Mouse (Mus musculus) embryonic facial prominence, embryonic 13.5 days (tissue): ENCODE data around the gene Grk5. TPM values are rescaled to one million over a fixed set of nuclear protein-coding genes. Genes with fewer than 3 reads are reported as not detected.

Source experiments
- ATAC-seq: fragments of 200-750 bp; cut with Nextera tagmentation; 2 replicates; pipeline ENCODE4 v1.8.0; 2017; ENCODE audit warnings: low read depth; ENCODE audit not compliant: insufficient number of reproducible peaks, insufficient read depth, low FRiP score, low TSS enrichment
- H3K27ac ChIP-seq: fragments of 300-500 bp; sonication (generic); 2 replicates; pipeline ENCODE4 v1.5.1; 2015; ENCODE audit warnings: moderate library complexity, mild to moderate bottlenecking, inconsistent platforms
- H3K27me3 ChIP-seq: fragments of 300-500 bp; sonication (generic); 2 replicates; pipeline ENCODE4 v1.6.1; 2015; ENCODE audit warnings: mild to moderate bottlenecking, inconsistent platforms
- H3K36me3 ChIP-seq: fragments of 300-500 bp; sonication (generic); 2 replicates; pipeline ENCODE4 v1.6.1; 2015; ENCODE audit warnings: mild to moderate bottlenecking, inconsistent platforms
- H3K4me1 ChIP-seq: fragments of 300-500 bp; sonication (generic); 2 replicates; pipeline ENCODE4 v1.6.1; 2015; ENCODE audit warnings: inconsistent platforms
- H3K4me2 ChIP-seq: fragments of 300-500 bp; sonication (generic); 2 replicates; pipeline ENCODE4 v1.6.1; 2015; ENCODE audit warnings: moderate library complexity, mild to moderate bottlenecking, inconsistent platforms
- H3K4me3 ChIP-seq: fragments of 300-500 bp; sonication (generic); 2 replicates; pipeline ENCODE4 v1.5.1; 2015; ENCODE audit warnings: mild to moderate bottlenecking, inconsistent platforms
- H3K9ac ChIP-seq: fragments of 300-500 bp; sonication (generic); 2 replicates; pipeline ENCODE4 v1.6.1; 2015; ENCODE audit warnings: mild to moderate bottlenecking, inconsistent platforms
- H3K9me3 ChIP-seq: fragments of 300-500 bp; sonication (generic); 2 replicates; pipeline ENCODE4 v1.6.1; 2016; ENCODE audit warnings: inconsistent platforms
- WGBS: fragments of 180-500 bp; shearing (Covaris S2); methylation state at CpG from one replicate; pipeline ENCODE4 v1.1.7; 2015; ENCODE audit warnings: mixed read lengths; 5-methylcytosine and 5-hydroxymethylcytosine counted together
- polyA plus RNA-seq: library from polyadenylated mRNA; unstranded; fragments of >200 nt; fragmentation: Nextera tagmentation; extraction: Ambion mirVana; gene quantifications from 2 replicates; pipeline ENCODE4 v1.2.1, GENCODE M21; 2015

Grk5 gene
- polyA plus RNA-seq, 1 experiment from 2014 or later = 3.6 TPM

DNA sequence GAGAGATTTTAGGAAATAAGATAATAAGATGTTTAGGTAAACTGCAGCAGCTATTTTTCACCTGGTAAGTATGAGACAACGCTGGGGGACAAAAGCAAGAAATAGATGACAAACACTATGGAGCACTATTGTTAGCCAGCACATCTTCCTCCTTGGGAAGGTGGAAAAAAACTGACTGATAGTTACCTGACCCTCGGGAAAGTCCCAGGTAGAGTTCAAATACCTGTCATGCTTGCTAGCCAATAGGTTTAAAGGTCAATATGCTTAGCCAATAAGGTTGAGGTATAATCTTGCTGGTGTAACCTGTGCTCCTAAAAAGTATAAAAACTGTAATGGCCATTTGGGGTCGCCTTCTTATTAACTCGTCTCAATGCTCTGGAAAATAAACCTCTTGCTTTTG is 251.8 kb downstream of the Grk5 start:
- no peaks in the 10 kb centered on the region for H3K9me3 ChIP-seq
- peak overlapping the region; percentile 69 for H3K4me2 ChIP-seq
- 19% methylated on average over 4 of the region's 4 CpGs for WGBS
- H3K4me3 ChIP-seq = peak overlapping the region; percentile 82
- no peak for ATAC-seq
- peaks cover 11% of the 10 kb centered on the region for H3K4me1 ChIP-seq
- H3K9ac ChIP-seq = peak overlapping the region; percentile 92
- H3K27ac ChIP-seq = no peak overlapping the region
- H3K36me3 ChIP-seq = peaks cover 5% of the 10 kb centered on the region; the same call in 1 of the 2 replicates
- H3K27me3 ChIP-seq = 0 out of 2 replicates have a peak, but pooled peaks cover 2% of the 10 kb centered on the region

Other genes with a start within 250 kb of the Grk5 start
- 1.8 and 2.3 TPM in 2 replicates for gene Nanos1, start 133.8 kb upstream of the Grk5 start, polyA plus RNA-seq
- 145 and 152 TPM in 2 replicates for gene Eif3a, start 99.1 kb upstream of the Grk5 start, polyA plus RNA-seq
- gene Fam45a, start 78.2 kb upstream of the Grk5 start, polyA plus RNA-seq = 35.0 and 36.7 TPM in 2 replicates
- gene Sfxn4, start 28.3 kb upstream of the Grk5 start, polyA plus RNA-seq = 11.6 and 11.9 TPM in 2 replicates
- 104 and 105 TPM in 2 replicates for gene Prdx3, start 15.2 kb upstream of the Grk5 start, polyA plus RNA-seq